Mouse (Mus musculus) neural tube, embryonic 13.5 days (tissue): ENCODE data around the gene Wbp1. TPM values are rescaled to one million over a fixed set of nuclear protein-coding genes. Genes with fewer than 3 reads are reported as not detected.

ENCODE experiments used
- ATAC-seq: fragments of 200-750 bp; cut with Nextera tagmentation; 2 replicates; pipeline ENCODE4 v1.8.0; 2017; ENCODE audit warnings: low read depth, mild to moderate bottlenecking, moderate TSS enrichment, moderate library complexity
- H3K27ac ChIP-seq: fragments of 300-500 bp; sonication (generic); replicated peaks from 2 replicates; pipeline ENCODE4 v1.5.1; 2015; ENCODE audit warnings: moderate library complexity, mild to moderate bottlenecking, inconsistent platforms
- H3K27me3 ChIP-seq: fragments of 300-500 bp; sonication (generic); 2 replicates; pipeline ENCODE4 v1.6.1; 2015; ENCODE audit warnings: mild to moderate bottlenecking, inconsistent platforms
- H3K36me3 ChIP-seq: fragments of 300-500 bp; sonication (generic); 2 replicates; pipeline ENCODE4 v1.6.1; 2015; ENCODE audit warnings: mild to moderate bottlenecking, inconsistent platforms
- H3K4me1 ChIP-seq: fragments of 300-500 bp; sonication (generic); replicated peaks from 2 replicates; pipeline ENCODE4 v1.6.1; 2015; ENCODE audit warnings: inconsistent platforms
- H3K4me2 ChIP-seq: fragments of 300-500 bp; sonication (generic); 2 replicates; pipeline ENCODE4 v1.6.1; 2015; ENCODE audit warnings: inconsistent platforms, mild to moderate bottlenecking, moderate library complexity
- H3K4me3 ChIP-seq: fragments of 300-500 bp; sonication (generic); 2 replicates; pipeline ENCODE4 v1.5.1; 2015; ENCODE audit warnings: mild to moderate bottlenecking, inconsistent platforms
- H3K9ac ChIP-seq: fragments of 300-500 bp; sonication (generic); 2 replicates; pipeline ENCODE4 v1.6.1; 2015; ENCODE audit warnings: moderate library complexity, mild to moderate bottlenecking, inconsistent platforms
- H3K9me3 ChIP-seq: fragments of 300-500 bp; sonication (generic); 2 replicates; pipeline ENCODE4 v1.6.1; 2016; ENCODE audit warnings: inconsistent platforms
- WGBS: fragments of 180-500 bp; shearing (Covaris S2); methylation state at CpG from one replicate; pipeline ENCODE4 v1.1.7; 2015; 5-methylcytosine and 5-hydroxymethylcytosine counted together
- polyA plus RNA-seq: library from polyadenylated mRNA; unstranded; fragments of >200 nt; fragmentation: Nextera tagmentation; extraction: Ambion mirVana; gene quantifications from 2 replicates; pipeline ENCODE4 v1.2.1, GENCODE M21; 2015

Wbp1 gene
- polyA plus RNA-seq, 1 experiment from 2014 or later = 228 TPM

DNA sequence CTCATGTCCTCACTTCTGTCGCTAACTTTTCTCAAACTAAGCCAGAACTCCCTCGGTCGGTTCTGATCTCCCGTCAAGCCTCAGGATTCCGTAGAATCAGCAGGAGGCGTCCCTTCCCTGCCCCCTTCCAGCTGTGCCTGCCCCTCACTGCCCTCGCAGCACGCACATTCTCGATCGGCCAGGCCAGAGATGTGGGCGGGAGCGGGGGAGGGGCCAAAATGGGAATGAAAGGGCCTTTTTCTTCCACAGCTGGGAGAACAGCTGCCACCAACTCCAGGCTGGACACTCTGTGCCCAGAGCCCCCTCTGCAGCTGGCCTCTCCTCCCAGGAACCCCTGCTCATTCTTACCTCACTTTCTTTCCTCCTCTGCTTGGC lies 16.2 kb upstream of the Wbp1 start:
- peak overlapping the region; percentile 44 for H3K4me3 ChIP-seq
- peaks cover 16% of the 10 kb centered on the region for H3K27me3 ChIP-seq
- ATAC-seq = peak; percentile 60
- H3K9me3 ChIP-seq = no peaks in the 10 kb centered on the region
- H3K36me3 ChIP-seq = no peaks in the 10 kb centered on the region
- WGBS = under 1% methylated on average over 12 of the region's 12 CpGs
- peaks cover 64% of the 10 kb centered on the region for H3K4me1 ChIP-seq
- peak overlapping the region; percentile 63 for H3K4me2 ChIP-seq
- H3K27ac ChIP-seq = peak overlapping the region; percentile 95
- peak overlapping the region; percentile 83 for H3K9ac ChIP-seq

DNA sequence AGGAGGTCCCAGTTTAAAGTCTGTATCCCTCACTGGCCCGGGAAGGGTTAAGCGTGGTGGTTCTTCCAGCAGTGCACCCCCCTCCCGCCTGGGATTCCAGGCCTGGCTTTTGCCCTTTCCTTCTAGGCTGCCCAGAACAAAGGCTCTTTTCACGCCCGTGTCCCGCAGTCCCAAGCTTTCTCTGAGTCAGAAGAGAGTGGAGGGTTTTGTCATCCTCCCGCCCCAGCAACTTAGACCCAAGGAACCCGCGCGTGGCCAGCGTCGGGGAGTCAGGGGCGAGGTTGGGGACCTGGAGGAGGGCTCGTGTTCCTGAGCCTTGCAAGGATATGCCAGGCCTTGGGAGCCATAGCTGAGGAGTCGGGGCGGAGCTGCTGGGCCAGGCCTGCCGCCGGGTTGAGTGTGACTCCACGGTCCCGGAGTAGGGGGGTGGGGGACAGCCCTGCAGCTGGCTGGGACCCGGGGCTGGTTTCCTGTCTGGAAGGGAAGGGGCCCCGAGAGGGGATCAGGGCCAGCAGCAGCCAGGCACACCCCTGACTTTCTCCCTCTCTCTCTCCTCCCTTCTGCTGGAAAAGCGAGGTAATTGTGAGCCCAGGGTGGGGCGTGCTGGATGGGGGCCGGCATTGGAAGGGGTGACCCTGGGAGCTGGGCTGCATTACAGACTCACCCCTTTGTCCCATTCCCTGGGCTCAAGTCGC lies 15.7 kb upstream of the Wbp1 start:
- no peaks in the 10 kb centered on the region for H3K36me3 ChIP-seq
- peak overlapping the region; percentile 63 for H3K4me2 ChIP-seq
- peak overlapping the region; percentile 44 for H3K4me3 ChIP-seq
- H3K27ac ChIP-seq = peak overlapping the region; percentile 95
- H3K9ac ChIP-seq = peak overlapping the region; percentile 83
- ATAC-seq = peak; percentile 77
- peaks cover 16% of the 10 kb centered on the region for H3K27me3 ChIP-seq
- WGBS = under 1% methylated on average over 26 of the region's 26 CpGs
- H3K4me1 ChIP-seq = peaks cover 59% of the 10 kb centered on the region
- no peaks in the 10 kb centered on the region for H3K9me3 ChIP-seq

DNA sequence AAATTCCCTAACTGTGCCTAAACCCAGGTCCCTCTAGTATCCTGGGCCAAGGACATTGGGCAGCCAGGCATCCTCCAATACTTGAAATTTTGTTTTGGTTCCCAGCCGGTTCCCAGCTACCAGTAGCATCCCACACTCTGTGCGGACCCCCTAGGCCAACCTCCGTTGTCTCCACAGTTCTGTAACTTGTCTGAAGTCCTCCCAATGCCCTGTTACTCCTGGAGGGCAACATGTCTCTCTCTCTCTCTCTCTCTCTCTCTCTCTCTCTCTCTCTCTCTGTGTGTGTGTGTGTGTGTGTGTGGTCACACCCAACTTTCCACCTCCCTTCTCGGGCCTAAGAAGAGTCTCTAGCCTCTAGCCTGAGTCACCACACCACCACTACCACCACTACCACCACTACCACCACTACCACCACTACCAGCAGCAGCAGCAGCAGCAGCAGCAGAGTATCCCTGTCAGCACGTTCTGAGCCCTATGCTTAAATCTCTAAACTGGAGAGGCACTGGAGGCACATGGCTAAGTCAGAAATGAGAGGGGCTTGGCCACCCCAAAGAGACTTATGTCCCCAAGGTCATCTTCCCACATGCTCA lies 15.0 kb upstream of the Wbp1 start:
- H3K9ac ChIP-seq = peak overlapping the region; percentile 83

DNA sequence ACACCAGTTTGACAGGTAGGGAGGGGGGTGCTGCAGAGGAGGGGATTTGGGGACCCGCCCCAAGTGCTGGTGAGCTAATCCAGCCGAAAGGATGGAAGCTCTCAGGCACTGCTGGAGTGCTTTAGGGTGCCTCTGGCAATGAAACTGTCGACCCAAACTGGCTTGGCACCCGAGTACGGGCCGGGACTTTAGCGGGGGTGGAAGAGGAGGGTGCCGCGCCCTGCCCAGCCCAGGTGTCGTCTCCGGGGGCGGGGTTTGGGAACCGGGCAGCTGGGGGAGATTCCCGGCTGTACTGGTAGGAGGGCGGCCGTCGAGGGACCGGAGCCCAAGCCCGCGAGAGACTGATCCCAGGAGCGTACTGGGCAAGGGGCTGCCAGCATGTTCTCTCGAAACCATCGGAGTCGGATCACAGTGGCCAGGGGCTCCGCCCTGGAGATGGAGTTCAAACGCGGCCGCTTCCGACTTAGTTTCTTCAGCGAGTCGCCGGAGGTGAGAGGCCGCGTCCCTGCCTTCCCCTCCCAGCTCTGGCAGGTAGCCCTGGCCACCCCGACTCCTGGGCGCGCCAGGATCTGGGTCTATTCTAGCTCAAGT lies 14.3 kb upstream of the Wbp1 start:
- H3K9ac ChIP-seq = peak overlapping the region; percentile 83
- 4% methylated on average over 37 of the region's 37 CpGs for WGBS
- H3K4me1 ChIP-seq = peaks cover 51% of the 10 kb centered on the region

More for the DNA sequence above, 15.0 kb upstream of the Wbp1 start:
- H3K4me1 ChIP-seq = peaks cover 52% of the 10 kb centered on the region
- peak overlapping the region; percentile 95 for H3K27ac ChIP-seq
- WGBS = 15% methylated on average over 5 of the region's 5 CpGs
- H3K4me2 ChIP-seq = peak overlapping the region; percentile 63
- H3K4me3 ChIP-seq = peak overlapping the region; percentile 44
- no peaks in the 10 kb centered on the region for H3K36me3 ChIP-seq
- ATAC-seq = peak; percentile 10; the same call in 1 of the 2 replicates
- H3K9me3 ChIP-seq = no peaks in the 10 kb centered on the region
- peaks cover 16% of the 10 kb centered on the region for H3K27me3 ChIP-seq

GRCm38 (mm10) chr6:83134951-83135513 lies 13.7 kb upstream of the Wbp1 start, which contains the start of gene Rtkn:
TSS of gene Rtkn (plus strand) at chr6:83135463.
- peak within 1 kb of the TSS; percentile 44 for H3K4me3 ChIP-seq
- 66% methylated on average over 7 of the region's 7 CpGs for WGBS
- H3K27ac ChIP-seq = peak within 1 kb of the TSS; percentile 95
- H3K9me3 ChIP-seq = no peaks in the 10 kb centered on the region
- no peak for ATAC-seq
- peaks cover 48% of the 10 kb centered on the region for H3K4me1 ChIP-seq
- peaks cover 16% of the 10 kb centered on the region for H3K27me3 ChIP-seq
- H3K9ac ChIP-seq = peak within 1 kb of the TSS; percentile 83
- H3K4me2 ChIP-seq = peak within 1 kb of the TSS; percentile 63
- no peaks in the 10 kb centered on the region for H3K36me3 ChIP-seq

More for the DNA sequence above, 14.3 kb upstream of the Wbp1 start:
- peaks cover 16% of the 10 kb centered on the region for H3K27me3 ChIP-seq
- H3K27ac ChIP-seq = peak overlapping the region; percentile 95; the same call in 1 of the 2 replicates
- ATAC-seq = no peak
- peak overlapping the region; percentile 44 for H3K4me3 ChIP-seq
- H3K9me3 ChIP-seq = no peaks in the 10 kb centered on the region
- no peaks in the 10 kb centered on the region for H3K36me3 ChIP-seq
- peak overlapping the region; percentile 63 for H3K4me2 ChIP-seq

GRCm38 (mm10) chr6:83134226-83134625 lies 12.9 kb upstream of the Wbp1 start:
- WGBS = 81% methylated on average over 3 of the region's 3 CpGs
- Histone ChIP-seq H3K4me1 (peaks cover 41% of the 10 kb centered on the region), H3K36me3 (no peaks in the 10 kb centered on the region), H3K4me2 (no peak overlapping the region), H3K4me3 (no peak overlapping the region), H3K9ac (no peak overlapping the region), H3K9me3 (no peaks in the 10 kb centered on the region), H3K27ac (no peak overlapping the region), H3K27me3 (peaks cover 16% of the 10 kb centered on the region)
- no peak for ATAC-seq

- 91% methylated on average over 9 of the region's 9 CpGs for WGBS
- Histone ChIP-seq H3K27me3 (peaks cover 16% of the 10 kb centered on the region), H3K36me3 (no peaks in the 10 kb centered on the region), H3K4me3 (no peak overlapping the region), H3K27ac (no peak overlapping the region), H3K9me3 (no peaks in the 10 kb centered on the region), H3K9ac (no peak overlapping the region), H3K4me2 (no peak overlapping the region), H3K4me1 (peaks cover 22% of the 10 kb centered on the region)
- no peak for ATAC-seq
Measured at GRCm38 (mm10) chr6:83132176-83132919, 11.0 kb upstream of the Wbp1 start.

DNA sequence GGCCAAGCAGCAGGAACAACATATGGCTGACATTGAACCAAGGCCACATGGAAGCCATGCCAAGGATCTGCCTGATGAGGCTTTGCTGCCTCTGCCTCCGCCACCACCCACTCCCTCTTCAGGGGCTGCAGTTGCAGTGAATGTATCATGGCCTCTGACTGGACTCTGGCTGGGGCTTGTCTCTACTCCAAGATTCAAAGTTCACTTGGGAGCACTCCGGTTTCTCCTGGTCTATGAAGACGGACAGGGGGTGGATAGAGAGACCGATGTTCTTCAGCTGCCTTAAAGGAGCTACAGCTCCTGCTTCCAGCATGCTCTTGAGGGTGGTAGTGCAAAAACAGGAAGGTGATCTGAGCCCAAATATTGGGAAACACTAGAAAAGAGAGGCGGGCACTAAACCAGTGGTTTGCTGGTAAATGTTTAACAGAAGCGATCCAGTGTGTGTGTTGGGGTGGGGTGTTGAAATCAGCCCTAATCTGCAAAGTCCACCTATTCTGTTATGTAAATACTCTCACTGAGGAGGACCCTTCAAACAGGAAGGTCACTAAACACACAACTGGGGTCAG lies 10.2 kb upstream of the Wbp1 start:
- peaks cover 16% of the 10 kb centered on the region for H3K27me3 ChIP-seq
- peaks cover 15% of the 10 kb centered on the region for H3K4me1 ChIP-seq
- no peaks in the 10 kb centered on the region for H3K9me3 ChIP-seq
- 82% methylated on average over 6 of the region's 6 CpGs for WGBS
- H3K9ac ChIP-seq = no peak overlapping the region
- ATAC-seq = no peak
- H3K27ac ChIP-seq = no peak overlapping the region
- no peak overlapping the region for H3K4me3 ChIP-seq
- no peaks in the 10 kb centered on the region for H3K36me3 ChIP-seq
- no peak overlapping the region for H3K4me2 ChIP-seq

- Histone ChIP-seq H3K9ac (no peak overlapping the region), H3K4me3 (no peak overlapping the region), H3K4me2 (no peak overlapping the region), H3K4me1 (peaks cover 27% of the 10 kb centered on the region), H3K36me3 (no peaks in the 10 kb centered on the region), H3K27ac (no peak overlapping the region), H3K9me3 (no peaks in the 10 kb centered on the region), H3K27me3 (no peaks in the 10 kb centered on the region)
- WGBS = 93% methylated on average over 5 of the region's 5 CpGs
- no peak for ATAC-seq
Measured at GRCm38 (mm10) chr6:83127419-83127818, 6.1 kb upstream of the Wbp1 start.

GRCm38 (mm10) chr6:83125331-83125730 lies 4.0 kb upstream of the Wbp1 start, which contains the start of gene Ino80b:
TSS of gene Ino80b (minus strand) at chr6:83125431.
- no peaks in the 10 kb centered on the region for H3K36me3 ChIP-seq
- H3K27me3 ChIP-seq = no peaks in the 10 kb centered on the region
- peak within 1 kb of the TSS; percentile 74 for H3K4me3 ChIP-seq
- H3K9ac ChIP-seq = peak within 1 kb of the TSS; percentile 78
- H3K4me2 ChIP-seq = peak within 1 kb of the TSS; percentile 92
- peaks cover 36% of the 10 kb centered on the region for H3K4me1 ChIP-seq
- WGBS = 29% methylated on average over 5 of the region's 5 CpGs
- no peaks in the 10 kb centered on the region for H3K9me3 ChIP-seq
- ATAC-seq = no peak
- peak within 1 kb of the TSS; percentile 61 for H3K27ac ChIP-seq

GRCm38 (mm10) chr6:83124851-83125312 lies 3.5 kb upstream of the Wbp1 start:
- no peaks in the 10 kb centered on the region for H3K27me3 ChIP-seq
- peak overlapping the region; percentile 92 for H3K4me2 ChIP-seq
- peak overlapping the region; percentile 61 for H3K27ac ChIP-seq
- under 1% methylated on average over 30 of the region's 30 CpGs for WGBS
- peaks cover 41% of the 10 kb centered on the region for H3K4me1 ChIP-seq
- ATAC-seq = peak; percentile 2; the same call in 1 of the 2 replicates
- peak overlapping the region; percentile 74 for H3K4me3 ChIP-seq
- no peaks in the 10 kb centered on the region for H3K36me3 ChIP-seq
- no peaks in the 10 kb centered on the region for H3K9me3 ChIP-seq
- peak overlapping the region; percentile 78 for H3K9ac ChIP-seq
